Mouse (Mus musculus) midbrain, embryonic 12.5 days (tissue): ENCODE measurements around the gene Gm4969. TPM values are rescaled to one million over a fixed set of nuclear protein-coding genes. Genes with fewer than 3 reads are reported as not detected.

Experiments
- ATAC-seq: fragments of 200-750 bp; cut with Nextera tagmentation; 2 replicates; pipeline ENCODE4 v1.8.0; 2017; ENCODE audit warnings: low read depth, moderate TSS enrichment, moderate library complexity; ENCODE audit not compliant: low FRiP score
- H3K27ac ChIP-seq: fragments of 300-500 bp; sonication (generic); replicated peaks from 2 replicates; pipeline ENCODE4 v1.5.1; 2016; ENCODE audit warnings: mild to moderate bottlenecking
- H3K27me3 ChIP-seq: fragments of 300-500 bp; sonication (generic); 2 replicates; pipeline ENCODE4 v1.6.1; 2016; ENCODE audit warnings: mild to moderate bottlenecking
- H3K36me3 ChIP-seq: fragments of 300-500 bp; sonication (generic); 2 replicates; pipeline ENCODE4 v1.6.1; 2016
- H3K4me1 ChIP-seq: fragments of 300-500 bp; sonication (generic); 2 replicates; pipeline ENCODE4 v1.6.1; 2016
- H3K4me2 ChIP-seq: fragments of 300-500 bp; sonication (generic); replicated peaks from 2 replicates; pipeline ENCODE4 v1.6.1; 2016; ENCODE audit warnings: mild to moderate bottlenecking, moderate library complexity
- H3K4me3 ChIP-seq: fragments of 300-500 bp; sonication (generic); 2 replicates; pipeline ENCODE4 v1.5.1; 2016; ENCODE audit warnings: mild to moderate bottlenecking
- H3K9ac ChIP-seq: fragments of 300-500 bp; sonication (generic); replicated peaks from 2 replicates; pipeline ENCODE4 v1.6.1; 2016; ENCODE audit warnings: mild to moderate bottlenecking, moderate library complexity
- H3K9me3 ChIP-seq: fragments of 300-500 bp; sonication (generic); 2 replicates; pipeline ENCODE4 v1.6.1; 2016; ENCODE audit warnings: mild to moderate bottlenecking
- WGBS: fragments of 180-500 bp; shearing (Covaris S2); methylation state at CpG from one replicate; pipeline ENCODE4 v1.1.7; 2016; 5-methylcytosine and 5-hydroxymethylcytosine counted together
- microRNA-seq: library from miRNA; unstranded; fragments of <30 nt; microRNA quantifications from one replicate; pipeline ENCODE4, GENCODE M21; 2017
- polyA plus RNA-seq: library from polyadenylated mRNA; unstranded; fragments of >200 nt; fragmentation: Nextera tagmentation; extraction: Ambion mirVana; gene quantifications from 2 replicates; pipeline ENCODE4 v1.2.1, GENCODE M21; 2016

The Gm4969 gene
- polyA plus RNA-seq, 1 experiment from 2014 or later = 1.3 TPM

- H3K4me2 ChIP-seq = no peak overlapping the region
- no peak overlapping the region for H3K9ac ChIP-seq
- H3K4me3 ChIP-seq = no peak overlapping the region
- peaks cover 12% of the 10 kb centered on the region for H3K4me1 ChIP-seq
- H3K36me3 ChIP-seq = peaks cover 9% of the 10 kb centered on the region
- H3K9me3 ChIP-seq = no peaks in the 10 kb centered on the region
- WGBS = 88% methylated on average over 10 of the region's 10 CpGs
- no peak for ATAC-seq
- H3K27ac ChIP-seq = no peak overlapping the region
- no peaks in the 10 kb centered on the region for H3K27me3 ChIP-seq
Observed at GRCm38 (mm10) chr7:19057405-19057804, 60.8 kb downstream of the Gm4969 start.

- Histone ChIP-seq H3K36me3 (peaks cover 32% of the 10 kb centered on the region), H3K27me3 (no peaks in the 10 kb centered on the region), H3K4me3 (no peak overlapping the region), H3K27ac (no peak overlapping the region), H3K4me1 (peaks cover 12% of the 10 kb centered on the region), H3K9ac (no peak overlapping the region), H3K9me3 (no peaks in the 10 kb centered on the region), H3K4me2 (no peak overlapping the region)
- ATAC-seq = 0 out of 2 replicates have a peak, but pooled peaks have one; percentile 5
- WGBS = 96% methylated on average over 8 of the region's 8 CpGs
Observed at GRCm38 (mm10) chr7:19055108-19055507, 63.1 kb downstream of the Gm4969 start.

GRCm38 (mm10) chr7:19054777-19055076 is 63.4 kb downstream of the Gm4969 start:
- Histone ChIP-seq H3K4me2 (peak overlapping the region; percentile 55), H3K4me3 (peak overlapping the region; percentile 23), H3K36me3 (peaks cover 36% of the 10 kb centered on the region), H3K27me3 (no peaks in the 10 kb centered on the region), H3K27ac (no peak overlapping the region), H3K9me3 (no peaks in the 10 kb centered on the region), H3K9ac (no peak overlapping the region; the same call in 1 of the 2 replicates), H3K4me1 (peaks cover 12% of the 10 kb centered on the region)
- WGBS = 64% methylated on average over 9 of the region's 9 CpGs
- ATAC-seq = no peak; the same call in none of the 2 replicates

- 23% methylated on average over 32 of the region's 33 CpGs for WGBS
- Histone ChIP-seq H3K4me1 (peaks cover 12% of the 10 kb centered on the region), H3K27me3 (no peaks in the 10 kb centered on the region), H3K9me3 (no peaks in the 10 kb centered on the region), H3K4me2 (peak within 1 kb of the TSS; percentile 55), H3K27ac (peak within 1 kb of the TSS; percentile 22; the same call in 1 of the 2 replicates), H3K36me3 (peaks cover 41% of the 10 kb centered on the region), H3K9ac (no peak within 1 kb of the TSS; the same call in 1 of the 2 replicates), H3K4me3 (peak within 1 kb of the TSS; percentile 23)
- ATAC-seq = peak; percentile 72
Observed at GRCm38 (mm10) chr7:19054047-19054776, 64.0 kb downstream of the Gm4969 start, which contains the start of gene Rsph6a. Gene Rsph6a, plus strand, starts transcription at chr7:19054690.

- Histone ChIP-seq H3K27ac (no peak overlapping the region), H3K9me3 (no peaks in the 10 kb centered on the region), H3K9ac (no peak overlapping the region), H3K4me1 (peaks cover 12% of the 10 kb centered on the region), H3K27me3 (no peaks in the 10 kb centered on the region), H3K4me3 (no peak overlapping the region), H3K4me2 (no peak overlapping the region), H3K36me3 (peaks cover 52% of the 10 kb centered on the region)
- no peak for ATAC-seq
- 94% methylated on average over 7 of the region's 7 CpGs for WGBS
Observed at GRCm38 (mm10) chr7:19053136-19053532, 65.0 kb downstream of the Gm4969 start.

- WGBS = 91% methylated on average over 15 of the region's 15 CpGs
- peaks cover 12% of the 10 kb centered on the region for H3K4me1 ChIP-seq
- no peaks in the 10 kb centered on the region for H3K9me3 ChIP-seq
- H3K9ac ChIP-seq = no peak overlapping the region
- no peaks in the 10 kb centered on the region for H3K27me3 ChIP-seq
- peaks cover 58% of the 10 kb centered on the region for H3K36me3 ChIP-seq
- no peak overlapping the region for H3K4me2 ChIP-seq
- H3K4me3 ChIP-seq = no peak overlapping the region
- ATAC-seq = no peak
- H3K27ac ChIP-seq = no peak overlapping the region
Observed at GRCm38 (mm10) chr7:19052345-19053135, 65.6 kb downstream of the Gm4969 start.

GRCm38 (mm10) chr7:19051161-19051560 is 67.0 kb downstream of the Gm4969 start:
- H3K4me2 ChIP-seq = no peak overlapping the region
- no peak overlapping the region for H3K4me3 ChIP-seq
- no peaks in the 10 kb centered on the region for H3K9me3 ChIP-seq
- H3K27ac ChIP-seq = no peak overlapping the region
- H3K27me3 ChIP-seq = no peaks in the 10 kb centered on the region
- no peak overlapping the region for H3K9ac ChIP-seq
- ATAC-seq = no peak
- 71% methylated on average over 4 of the region's 4 CpGs for WGBS
- H3K36me3 ChIP-seq = peaks cover 71% of the 10 kb centered on the region
- H3K4me1 ChIP-seq = peaks cover 12% of the 10 kb centered on the region

GRCm38 (mm10) chr7:19050172-19050571 is 68.0 kb downstream of the Gm4969 start:
- Histone ChIP-seq H3K4me3 (no peak overlapping the region), H3K9me3 (no peaks in the 10 kb centered on the region), H3K4me1 (peaks cover 12% of the 10 kb centered on the region), H3K4me2 (no peak overlapping the region), H3K9ac (no peak overlapping the region), H3K27me3 (no peaks in the 10 kb centered on the region), H3K36me3 (peaks cover 81% of the 10 kb centered on the region), H3K27ac (no peak overlapping the region)
- ATAC-seq = no peak
- WGBS = 91% methylated on average over 8 of the region's 8 CpGs

GRCm38 (mm10) chr7:19049252-19049651 is 68.9 kb downstream of the Gm4969 start:
- ATAC-seq = no peak
- Histone ChIP-seq H3K4me1 (peaks cover 4% of the 10 kb centered on the region), H3K9ac (no peak overlapping the region), H3K27ac (no peak overlapping the region), H3K27me3 (no peaks in the 10 kb centered on the region), H3K36me3 (peaks cover 91% of the 10 kb centered on the region), H3K9me3 (no peaks in the 10 kb centered on the region), H3K4me2 (no peak overlapping the region), H3K4me3 (no peak overlapping the region)
- 94% methylated on average over 5 of the region's 5 CpGs for WGBS

Small RNA genes lying within 50 kb of the gene (microRNA-seq; reads per million reads assigned to microRNA genes)
- gene Mir3100 = not detected

Other genes starting within 250 kb of the Gm4969 start
- 2.5 and 4.2 TPM in 2 replicates for gene Pglyrp1, start 247.0 kb downstream of the Gm4969 start, polyA plus RNA-seq
- gene Ccdc61, start 208.0 kb downstream of the Gm4969 start, polyA plus RNA-seq = 34.7 and 38.7 TPM in 2 replicates
- gene Nova2, start 192.5 kb downstream of the Gm4969 start, polyA plus RNA-seq = 12.0 and 13.5 TPM in 2 replicates
- gene Nanos2, start 131.0 kb downstream of the Gm4969 start, polyA plus RNA-seq = 0.20 and 0.33 TPM in 2 replicates
- gene Mypop, start 127.1 kb downstream of the Gm4969 start, polyA plus RNA-seq = 5.3 and 6.1 TPM in 2 replicates
- 41.6 and 43.1 TPM in 2 replicates for gene Irf2bp1, start 114.3 kb downstream of the Gm4969 start, polyA plus RNA-seq
- gene Foxa3, start 94.8 kb downstream of the Gm4969 start, polyA plus RNA-seq = 0.09 and 0.10 TPM in 2 replicates
- 51.5 and 53.5 TPM in 2 replicates for gene Sympk, start 94.0 kb downstream of the Gm4969 start, polyA plus RNA-seq
- not detected in 2 replicates for gene Rsph6a, start 63.7 kb downstream of the Gm4969 start, polyA plus RNA-seq
- 20.8 and 21.0 TPM in 2 replicates for gene Dmwd, start 42.1 kb downstream of the Gm4969 start, polyA plus RNA-seq
- 11.2 and 11.7 TPM in 2 replicates for gene Dmpk, start 34.5 kb downstream of the Gm4969 start, polyA plus RNA-seq
- 7.4 and 7.9 TPM in 2 replicates for gene Six5, start 23.8 kb downstream of the Gm4969 start, polyA plus RNA-seq
- 20.6 and 21.9 TPM in 2 replicates for gene Fbxo46, start 1.5 kb upstream of the Gm4969 start, polyA plus RNA-seq
- gene Qpctl, start 30.9 kb upstream of the Gm4969 start, polyA plus RNA-seq = 21.0 and 22.0 TPM in 2 replicates
- 136 and 139 TPM in 2 replicates for gene Snrpd2, start 31.4 kb upstream of the Gm4969 start, polyA plus RNA-seq
- gene Gipr, start 47.8 kb upstream of the Gm4969 start, polyA plus RNA-seq = 2.1 and 3.4 TPM in 2 replicates
- gene Eml2, start 58.1 kb upstream of the Gm4969 start, polyA plus RNA-seq = 5.4 and 6.0 TPM in 2 replicates
- 1.6 and 2.0 TPM in 2 replicates for gene Gpr4, start 94.2 kb upstream of the Gm4969 start, polyA plus RNA-seq
- 41.8 and 43.7 TPM in 2 replicates for gene Opa3, start 110.0 kb upstream of the Gm4969 start, polyA plus RNA-seq
- gene Vasp, start 153.4 kb upstream of the Gm4969 start, polyA plus RNA-seq = 44.9 and 47.1 TPM in 2 replicates
- 0.20 and 0.32 TPM in 2 replicates for gene Ppm1n, start 161.7 kb upstream of the Gm4969 start, polyA plus RNA-seq
- 74.6 and 79.7 TPM in 2 replicates for gene Rtn2, start 164.3 kb upstream of the Gm4969 start, polyA plus RNA-seq
- 0.20 TPM in 1 of 2 replicates, not detected in the other for gene Fosb, start 191.7 kb upstream of the Gm4969 start, polyA plus RNA-seq
- gene Ercc1, start 226.4 kb upstream of the Gm4969 start, polyA plus RNA-seq = 103 and 114 TPM in 2 replicates
- 19.1 and 20.6 TPM in 2 replicates for gene Cd3eap, start 241.1 kb upstream of the Gm4969 start, polyA plus RNA-seq
- 3.6 and 4.1 TPM in 2 replicates for gene Ppp1r13l, start 241.4 kb upstream of the Gm4969 start, polyA plus RNA-seq